Mouse (Mus musculus): Measurements from ENCODE around the gene Calm2. TPM values are rescaled to one million over a fixed set of nuclear protein-coding genes. Genes with fewer than 3 reads are reported as not detected.
A peak's percentile ranks its signal among the peaks of the same experiment; 100 is the strongest.

Calm2 gene
- polyA plus RNA-seq, 1 experiment from 2014 or later, result 1,601 TPM

DNA sequence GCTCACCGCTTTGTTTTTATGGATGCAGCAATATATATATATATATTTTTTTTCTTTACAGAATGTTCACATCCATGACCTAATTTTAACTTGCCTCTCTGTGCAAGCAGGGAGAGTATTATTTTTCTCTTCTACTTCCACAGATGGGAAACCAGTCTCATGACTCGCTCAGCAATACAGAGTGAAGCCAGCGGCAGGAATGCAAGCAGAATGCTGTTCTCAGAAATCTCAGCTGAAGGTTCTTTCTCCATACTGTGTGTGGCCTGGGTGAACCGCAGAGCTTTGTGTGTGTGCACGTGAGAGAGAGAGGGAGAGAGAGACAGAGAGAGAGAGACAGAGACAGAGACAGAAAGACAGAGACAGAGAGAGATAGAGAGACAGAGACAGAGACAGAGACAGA, 21.9 kb upstream of the Calm2 start:
- H3K4me3 ChIP-seq (ENCODE audit: low read depth, low read length), result no peak overlapping the region
- DNase-seq (ENCODE audit: low spot score) (no peak), ATAC-seq (ENCODE audit: low FRiP score) (no peak)
- H3K9ac ChIP-seq (ENCODE audit: low read depth, low read length), result no peak overlapping the region
- WGBS, result 83% methylated on average over 5 of the region's 5 CpGs
- H3K9me3 ChIP-seq (ENCODE audit: control insufficient read depth, low read length), result no peaks in the 10 kb centered on the region
- no peaks in the 10 kb centered on the region for H3K27me3 ChIP-seq (ENCODE audit: control insufficient read depth, insufficient read depth, low read length)
- H3K27ac ChIP-seq (ENCODE audit: low read depth, low read length), result no peak overlapping the region
- no peaks in the 10 kb centered on the region for H3K36me3 ChIP-seq (ENCODE audit: control insufficient read depth, insufficient read depth, low read length)
- no peaks in the 10 kb centered on the region; the same call in 1 of the 2 replicates for H3K4me1 ChIP-seq (replicated peaks; ENCODE audit: control insufficient read depth, insufficient read depth, low read length)
- H3K4me2 ChIP-seq (replicated peaks; ENCODE audit: low read depth, low read length), result no peak overlapping the region

DNA sequence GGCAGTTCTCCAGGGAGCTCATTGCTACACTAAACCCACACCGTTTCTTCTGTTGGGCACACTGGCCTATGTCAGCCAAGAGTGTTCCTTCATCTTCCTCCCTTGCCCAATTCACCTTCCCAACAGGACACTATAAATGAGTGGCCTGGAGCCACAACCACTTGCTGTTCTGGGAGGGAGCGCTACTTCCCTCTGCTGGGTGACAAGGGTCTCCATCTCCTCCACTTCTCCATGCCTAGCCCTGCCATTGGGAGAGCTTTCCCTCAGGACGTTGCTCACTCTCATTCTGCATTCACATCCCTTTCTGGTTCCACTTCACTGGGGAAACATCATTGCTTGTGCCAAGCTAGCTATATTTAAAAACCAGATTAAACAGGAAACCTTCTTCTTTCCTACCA, 14.8 kb upstream of the Calm2 start:
- Histone ChIP-seq H3K36me3 (ENCODE audit: control insufficient read depth, insufficient read depth, low read length) (no peaks in the 10 kb centered on the region), H3K4me3 (ENCODE audit: low read depth, low read length) (no peak overlapping the region), H3K9ac (ENCODE audit: low read depth, low read length) (no peak overlapping the region), H3K27ac (ENCODE audit: low read depth, low read length) (no peak overlapping the region), H3K4me1 (replicated peaks; ENCODE audit: control insufficient read depth, insufficient read depth, low read length) (peaks cover 18% of the 10 kb centered on the region; the same call in 1 of the 2 replicates), H3K27me3 (ENCODE audit: control insufficient read depth, insufficient read depth, low read length) (no peaks in the 10 kb centered on the region), H3K4me2 (replicated peaks; ENCODE audit: low read depth, low read length) (no peak overlapping the region), H3K9me3 (ENCODE audit: control insufficient read depth, low read length) (no peaks in the 10 kb centered on the region)
- ATAC-seq (ENCODE audit: low FRiP score), result peak; percentile 20; the same call in 1 of the 2 replicates
- 48% methylated on average over 3 of the region's 3 CpGs for WGBS
- DNase-seq (ENCODE audit: low spot score), result no peak

DNA sequence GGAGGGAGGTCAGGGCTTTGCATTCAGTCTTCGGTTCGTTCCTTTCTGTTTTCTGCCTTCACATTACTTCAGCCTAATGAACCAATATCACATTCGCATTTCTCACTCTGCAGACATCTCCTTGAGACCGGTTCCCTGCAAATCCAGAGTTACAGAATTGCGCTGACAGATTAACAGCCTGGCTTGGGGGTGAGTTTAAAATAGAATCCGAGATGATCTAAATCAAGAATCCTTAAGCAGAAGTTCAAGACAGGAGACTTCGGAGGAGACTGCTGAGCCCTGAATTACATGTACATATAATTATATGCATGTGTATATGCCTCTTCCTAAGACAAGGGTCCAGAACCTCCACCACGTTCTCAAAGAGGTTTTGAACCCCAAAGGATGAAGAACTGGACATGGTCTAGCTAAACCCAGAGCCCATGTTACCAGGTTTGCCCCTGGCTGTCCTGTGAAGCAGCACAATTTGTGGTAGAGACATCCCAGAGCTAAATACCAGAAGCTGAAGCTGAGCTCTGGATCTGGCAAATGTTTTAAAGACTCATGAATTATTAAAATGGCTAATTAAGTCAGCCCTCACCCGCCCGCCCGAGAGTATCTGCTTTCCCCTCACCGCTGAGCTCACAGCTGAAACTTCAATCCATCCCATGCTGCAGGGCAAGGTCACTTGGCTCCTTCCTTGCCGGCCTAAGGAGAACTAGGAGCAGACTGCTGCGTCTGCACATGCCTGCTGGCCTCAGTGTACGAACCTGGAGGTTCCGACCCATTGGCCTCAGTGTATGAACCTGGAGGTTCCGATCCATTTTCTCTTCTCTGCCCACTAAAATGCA, 14.1 kb upstream of the Calm2 start:
- Histone ChIP-seq H3K4me2 (replicated peaks; ENCODE audit: low read depth, low read length) (0 out of 2 replicates have a peak overlapping the region, but pooled peaks have one; percentile 12), H3K27ac (ENCODE audit: low read depth, low read length) (no peak overlapping the region), H3K9ac (ENCODE audit: low read depth, low read length) (no peak overlapping the region), H3K36me3 (ENCODE audit: control insufficient read depth, insufficient read depth, low read length) (no peaks in the 10 kb centered on the region), H3K4me3 (ENCODE audit: low read depth, low read length) (no peak overlapping the region), H3K4me1 (replicated peaks; ENCODE audit: control insufficient read depth, insufficient read depth, low read length) (peaks cover 18% of the 10 kb centered on the region; the same call in 1 of the 2 replicates), H3K9me3 (ENCODE audit: control insufficient read depth, low read length) (no peaks in the 10 kb centered on the region), H3K27me3 (ENCODE audit: control insufficient read depth, insufficient read depth, low read length) (no peaks in the 10 kb centered on the region)
- 20% methylated on average over 17 of the region's 17 CpGs for WGBS
- peak; percentile 61 for ATAC-seq (ENCODE audit: low FRiP score)
- peak; percentile 48 for DNase-seq (ENCODE audit: low spot score)

DNA sequence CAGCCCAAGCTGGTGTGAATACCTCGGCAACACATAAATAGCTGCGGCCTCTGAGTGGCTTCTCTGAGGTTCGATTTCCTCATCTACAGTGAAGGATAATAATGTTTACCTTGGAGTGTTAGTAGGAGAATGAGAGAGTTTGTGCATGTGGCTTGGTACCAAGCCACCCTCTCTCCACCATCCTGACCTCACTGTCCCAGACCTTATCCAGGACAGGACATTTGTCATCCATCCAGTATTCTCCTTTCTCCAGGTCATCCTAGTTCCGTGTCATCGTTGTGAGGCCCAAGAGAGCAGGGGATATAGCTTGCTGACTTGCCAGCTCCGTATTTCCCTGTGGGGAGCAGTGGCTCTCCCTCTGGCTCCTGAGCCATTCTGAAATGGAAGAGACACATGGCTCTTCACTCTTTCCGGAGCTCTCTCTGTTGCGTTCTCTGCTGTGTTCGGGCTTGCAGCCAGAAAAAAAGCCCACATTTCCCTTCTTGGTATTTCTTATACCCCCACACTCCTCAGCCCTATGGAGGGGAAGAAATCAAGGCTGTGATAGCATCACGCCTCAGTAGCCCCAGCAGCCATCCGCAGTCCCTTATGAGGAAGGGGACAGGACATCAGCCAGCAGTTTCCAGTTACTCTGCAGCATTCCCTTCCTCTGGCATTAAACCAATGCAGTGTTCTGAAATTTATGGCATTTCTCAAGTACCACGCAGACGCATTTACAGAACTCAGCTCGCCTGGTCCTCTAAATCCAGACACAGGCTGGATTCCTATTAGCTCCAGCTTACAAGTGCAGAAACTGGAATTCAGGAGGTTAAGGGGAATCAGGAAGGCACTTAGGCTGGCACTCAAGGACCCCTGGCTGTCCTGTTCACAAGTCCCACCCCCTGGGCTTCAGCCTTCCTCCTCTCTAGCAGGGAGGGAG, 13.3 kb upstream of the Calm2 start:
- Histone ChIP-seq H3K4me1 (replicated peaks; ENCODE audit: control insufficient read depth, insufficient read depth, low read length) (peaks cover 18% of the 10 kb centered on the region; the same call in 1 of the 2 replicates), H3K4me2 (replicated peaks; ENCODE audit: low read depth, low read length) (0 out of 2 replicates have a peak overlapping the region, but pooled peaks have one; percentile 22), H3K4me3 (ENCODE audit: low read depth, low read length) (no peak overlapping the region), H3K27me3 (ENCODE audit: control insufficient read depth, insufficient read depth, low read length) (no peaks in the 10 kb centered on the region), H3K9me3 (ENCODE audit: control insufficient read depth, low read length) (no peaks in the 10 kb centered on the region), H3K27ac (ENCODE audit: low read depth, low read length) (no peak overlapping the region), H3K9ac (ENCODE audit: low read depth, low read length) (no peak overlapping the region), H3K36me3 (ENCODE audit: control insufficient read depth, insufficient read depth, low read length) (no peaks in the 10 kb centered on the region)
- ATAC-seq (ENCODE audit: low FRiP score), result peak; percentile 46
- 33% methylated on average over 14 of the region's 14 CpGs for WGBS
- DNase-seq (ENCODE audit: low spot score), result peak; percentile 52

DNA sequence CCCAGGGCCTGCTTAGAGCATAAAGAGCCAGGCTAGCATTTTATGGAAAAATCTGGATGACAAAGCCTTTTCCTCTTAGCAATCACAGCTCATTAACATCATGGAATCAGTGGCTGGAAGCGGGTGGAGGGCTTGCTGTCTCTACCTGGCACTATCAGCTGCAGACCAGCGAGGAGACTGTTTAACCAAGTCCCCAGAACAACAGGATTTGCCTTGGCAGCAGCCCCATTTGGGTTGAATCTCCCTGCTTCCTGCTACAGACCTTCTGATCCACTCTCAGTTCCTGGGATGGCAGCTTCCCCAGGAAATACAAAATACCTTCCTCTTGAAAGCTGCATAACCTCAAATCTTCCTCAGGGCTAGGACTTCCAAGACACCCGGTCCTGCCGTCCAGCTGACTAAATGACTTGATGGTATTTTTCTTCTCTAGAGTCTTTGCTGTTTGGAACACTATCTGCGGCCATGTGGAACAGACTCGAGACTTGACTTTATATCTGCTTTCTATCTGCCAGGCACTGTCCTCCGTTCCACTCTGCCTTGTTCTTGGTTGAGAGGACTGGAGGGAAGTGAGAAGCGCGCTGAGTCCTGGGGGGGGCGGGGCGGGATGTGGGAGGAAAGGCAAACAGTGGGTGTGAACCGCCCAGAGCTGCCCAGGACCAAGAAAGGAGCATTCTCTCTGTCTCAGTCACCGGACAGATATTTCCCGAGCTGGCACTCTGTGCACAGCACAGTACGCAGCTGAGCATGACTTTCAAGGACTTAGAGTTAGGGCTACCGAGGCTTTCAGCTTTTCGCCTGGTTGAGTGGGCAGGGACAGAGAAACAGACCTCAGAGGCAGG, 12.4 kb upstream of the Calm2 start:
- no peaks in the 10 kb centered on the region for H3K27me3 ChIP-seq (ENCODE audit: control insufficient read depth, insufficient read depth, low read length)
- H3K36me3 ChIP-seq (ENCODE audit: control insufficient read depth, insufficient read depth, low read length), result no peaks in the 10 kb centered on the region
- peaks cover 18% of the 10 kb centered on the region; the same call in 1 of the 2 replicates for H3K4me1 ChIP-seq (replicated peaks; ENCODE audit: control insufficient read depth, insufficient read depth, low read length)
- no peaks in the 10 kb centered on the region for H3K9me3 ChIP-seq (ENCODE audit: control insufficient read depth, low read length)
- 0 out of 2 replicates have a peak overlapping the region, but pooled peaks have one; percentile 22 for H3K4me2 ChIP-seq (replicated peaks; ENCODE audit: low read depth, low read length)
- ATAC-seq (ENCODE audit: low FRiP score) (peak; percentile 53), DNase-seq (ENCODE audit: low spot score) (peak; percentile 41)
- WGBS, result 21% methylated on average over 13 of the region's 17 CpGs
- H3K27ac ChIP-seq (ENCODE audit: low read depth, low read length), result no peak overlapping the region; the same call in 1 of the 2 replicates
- no peak overlapping the region for H3K4me3 ChIP-seq (ENCODE audit: low read depth, low read length)
- H3K9ac ChIP-seq (ENCODE audit: low read depth, low read length), result no peak overlapping the region

DNA sequence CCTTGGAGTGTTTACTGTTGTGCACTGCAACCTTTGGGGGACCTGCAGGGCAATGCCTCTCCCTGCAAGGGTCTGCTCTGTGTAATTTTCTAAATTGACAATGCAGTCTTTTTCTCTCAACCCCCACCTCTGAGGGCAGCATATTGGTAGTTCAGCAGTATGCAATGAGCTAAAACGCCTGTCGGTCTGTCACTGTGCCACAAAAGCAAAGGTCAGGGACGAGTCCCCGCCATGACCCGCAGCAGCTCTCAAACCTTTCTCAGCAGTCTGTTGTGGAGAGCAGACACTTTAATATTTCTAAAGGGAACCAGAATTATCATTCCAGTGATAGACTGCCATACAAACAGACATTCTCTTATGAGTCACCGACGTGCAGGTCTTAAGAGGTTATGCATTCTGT, 11.2 kb upstream of the Calm2 start:
- no peak for DNase-seq (ENCODE audit: low spot score)
- Histone ChIP-seq H3K4me2 (replicated peaks; ENCODE audit: low read depth, low read length) (no peak overlapping the region), H3K36me3 (ENCODE audit: control insufficient read depth, insufficient read depth, low read length) (no peaks in the 10 kb centered on the region), H3K4me3 (ENCODE audit: low read depth, low read length) (no peak overlapping the region), H3K27me3 (ENCODE audit: control insufficient read depth, insufficient read depth, low read length) (no peaks in the 10 kb centered on the region), H3K9ac (ENCODE audit: low read depth, low read length) (no peak overlapping the region; the same call in 1 of the 2 replicates), H3K9me3 (ENCODE audit: control insufficient read depth, low read length) (no peaks in the 10 kb centered on the region), H3K27ac (ENCODE audit: low read depth, low read length) (no peak overlapping the region), H3K4me1 (replicated peaks; ENCODE audit: control insufficient read depth, insufficient read depth, low read length) (peaks cover 18% of the 10 kb centered on the region; the same call in 1 of the 2 replicates)
- ATAC-seq (ENCODE audit: low FRiP score), result no peak
- WGBS, result 45% methylated on average over 7 of the region's 7 CpGs

DNA sequence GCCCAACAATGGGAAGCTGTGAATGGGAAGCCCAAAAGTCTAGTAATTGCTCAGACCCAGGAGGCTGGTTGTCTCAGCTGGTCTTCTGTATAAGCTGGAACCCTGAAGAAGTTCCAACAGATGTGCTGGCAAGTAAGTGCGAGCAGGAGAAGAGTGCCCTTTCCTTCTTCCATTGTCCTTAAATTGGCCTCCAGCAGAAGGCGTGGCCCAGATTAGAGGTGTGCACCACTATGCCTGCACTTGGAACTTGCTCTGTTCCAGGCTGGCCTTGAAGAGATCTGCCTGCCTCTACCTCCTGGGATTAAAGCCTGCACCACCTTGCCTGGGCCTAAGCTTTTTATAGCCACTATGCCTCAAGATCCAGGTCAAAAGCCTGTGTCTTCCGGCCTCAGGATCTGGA, 7.4 kb upstream of the Calm2 start:
- Histone ChIP-seq H3K4me1 (replicated peaks; ENCODE audit: control insufficient read depth, insufficient read depth, low read length) (peaks cover 4% of the 10 kb centered on the region; the same call in 1 of the 2 replicates), H3K9ac (ENCODE audit: low read depth, low read length) (no peak overlapping the region), H3K27me3 (ENCODE audit: control insufficient read depth, insufficient read depth, low read length) (no peaks in the 10 kb centered on the region), H3K4me3 (ENCODE audit: low read depth, low read length) (no peak overlapping the region), H3K4me2 (replicated peaks; ENCODE audit: low read depth, low read length) (no peak overlapping the region), H3K9me3 (ENCODE audit: control insufficient read depth, low read length) (no peaks in the 10 kb centered on the region), H3K36me3 (ENCODE audit: control insufficient read depth, insufficient read depth, low read length) (no peaks in the 10 kb centered on the region), H3K27ac (ENCODE audit: low read depth, low read length) (no peak overlapping the region)
- 94% methylated on average over 3 of the region's 3 CpGs for WGBS
- DNase-seq (ENCODE audit: low spot score), result no peak
- no peak for ATAC-seq (ENCODE audit: low FRiP score)

DNA sequence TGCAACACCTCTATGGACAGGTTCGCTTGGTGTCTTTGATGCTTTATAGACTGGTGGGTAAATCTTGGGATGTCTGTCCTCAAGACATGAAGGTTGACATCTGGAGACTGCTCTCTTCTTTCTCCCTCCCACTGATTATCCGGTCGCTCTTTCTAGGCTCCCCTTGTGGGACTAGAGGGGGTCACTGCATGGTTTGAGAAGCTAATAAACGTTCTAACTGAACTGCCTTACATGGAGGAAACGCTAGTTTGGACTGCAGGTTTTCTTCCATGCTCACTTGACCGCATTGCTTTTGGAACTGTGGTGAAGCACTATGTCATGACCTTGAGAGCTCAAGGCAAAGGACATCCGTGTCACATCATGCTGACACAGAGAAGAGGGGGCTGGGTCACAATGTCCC, 6.6 kb upstream of the Calm2 start:
- Histone ChIP-seq H3K4me2 (replicated peaks; ENCODE audit: low read depth, low read length) (no peak overlapping the region), H3K27ac (ENCODE audit: low read depth, low read length) (no peak overlapping the region), H3K36me3 (ENCODE audit: control insufficient read depth, insufficient read depth, low read length) (no peaks in the 10 kb centered on the region), H3K27me3 (ENCODE audit: control insufficient read depth, insufficient read depth, low read length) (no peaks in the 10 kb centered on the region), H3K9me3 (ENCODE audit: control insufficient read depth, low read length) (no peaks in the 10 kb centered on the region), H3K9ac (ENCODE audit: low read depth, low read length) (no peak overlapping the region), H3K4me1 (replicated peaks; ENCODE audit: control insufficient read depth, insufficient read depth, low read length) (no peaks in the 10 kb centered on the region; the same call in 1 of the 2 replicates), H3K4me3 (ENCODE audit: low read depth, low read length) (no peak overlapping the region)
- WGBS, result 85% methylated on average over 7 of the region's 7 CpGs
- DNase-seq (ENCODE audit: low spot score) (no peak), ATAC-seq (ENCODE audit: low FRiP score) (no peak)
